Mouse (Mus musculus): Measurements from ENCODE around the gene Esr1.
"Not testable (repeated sequence)": the region's sequence is repeated elsewhere in the genome, so short reads cannot be mapped to it uniquely, and the experiment has no call there.

Gene Esr1

GRCm38 (mm10) chr10:4694336-4694865, 83.0 kb downstream of the Esr1 start:
- no peak for DNase-seq (ENCODE audit: low spot score)

GRCm38 (mm10) chr10:4709915-4710314, 98.5 kb downstream of the Esr1 start:
- no peak for DNase-seq (ENCODE audit: low spot score)

- no peak for DNase-seq (ENCODE audit: low spot score)
These were observed 100.0 kb downstream of the Esr1 start for GRCm38 (mm10) chr10:4711434-4711833.

GRCm38 (mm10) chr10:4712061-4712908, 100.9 kb downstream of the Esr1 start:
- no peak for DNase-seq (ENCODE audit: low spot score)

GRCm38 (mm10) chr10:4713398-4713797, 102.0 kb downstream of the Esr1 start:
- no peak for DNase-seq (ENCODE audit: low spot score)

GRCm38 (mm10) chr10:4724851-4725250, 113.5 kb downstream of the Esr1 start:
- DNase-seq (ENCODE audit: low spot score) = no peak

- no peak for DNase-seq (ENCODE audit: low spot score)
These were observed 114.7 kb downstream of the Esr1 start for GRCm38 (mm10) chr10:4726141-4726540.

- DNase-seq (ENCODE audit: low spot score) = no peak
These were observed 120.9 kb downstream of the Esr1 start for GRCm38 (mm10) chr10:4732328-4732727.

GRCm38 (mm10) chr10:4733987-4734386, 122.6 kb downstream of the Esr1 start:
- no peak for DNase-seq (ENCODE audit: low spot score)

GRCm38 (mm10) chr10:4734942-4735341, 123.5 kb downstream of the Esr1 start:
- DNase-seq (ENCODE audit: low spot score) = no peak

- no peak for DNase-seq (ENCODE audit: low spot score)
These were observed 126.9 kb downstream of the Esr1 start for GRCm38 (mm10) chr10:4738311-4738710.

- not testable (repeated sequence) for DNase-seq (ENCODE audit: low spot score)
These were observed 139.7 kb downstream of the Esr1 start for GRCm38 (mm10) chr10:4751091-4751490.

- DNase-seq (ENCODE audit: low spot score) = no peak
These were observed 141.6 kb downstream of the Esr1 start for GRCm38 (mm10) chr10:4752977-4753376.

GRCm38 (mm10) chr10:4775541-4775940, 164.1 kb downstream of the Esr1 start:
- no peak for DNase-seq (ENCODE audit: low spot score)

GRCm38 (mm10) chr10:4776007-4776713, 164.8 kb downstream of the Esr1 start:
- no peak for DNase-seq (ENCODE audit: low spot score)

GRCm38 (mm10) chr10:4776714-4777090, 165.3 kb downstream of the Esr1 start:
- DNase-seq (ENCODE audit: low spot score) = no peak

- DNase-seq (ENCODE audit: low spot score) = no peak
These were observed 166.6 kb downstream of the Esr1 start for GRCm38 (mm10) chr10:4777996-4778395.

- no peak for DNase-seq (ENCODE audit: low spot score)
These were observed 169.5 kb downstream of the Esr1 start for GRCm38 (mm10) chr10:4780926-4781325.

- no peak for DNase-seq (ENCODE audit: low spot score)
These were observed 175.7 kb downstream of the Esr1 start for GRCm38 (mm10) chr10:4787003-4787628.

GRCm38 (mm10) chr10:4798268-4798808, 186.9 kb downstream of the Esr1 start:
- DNase-seq (ENCODE audit: low spot score) = no peak

GRCm38 (mm10) chr10:4824366-4824765, 213.0 kb downstream of the Esr1 start:
- no peak for DNase-seq (ENCODE audit: low spot score)

- DNase-seq (ENCODE audit: low spot score) = no peak
These were observed 219.2 kb downstream of the Esr1 start for GRCm38 (mm10) chr10:4830592-4830991.
